Mouse (Mus musculus) gastrocnemius, postnatal 10 days (tissue): ENCODE data around the gene Tmem91. TPM values are rescaled to one million over a fixed set of nuclear protein-coding genes. Genes with fewer than 3 reads are reported as not detected.
A peak's percentile ranks its signal among the peaks of the same experiment; 100 is the strongest.

Experiments used
- DNase-seq: peaks from one replicate; pipeline ENCODE4 v3.0.0; 2021; ENCODE audit warnings: mixed read lengths
- total RNA-seq, 2 experiments: library from RNA; stranded (reverse); gene quantifications; 2 replicates each; pipeline ENCODE4 v1.2.3; 2021

Gene Tmem91
- total RNA-seq, 2 experiments from 2014 or later: 0.45 to 0.47 TPM

- no peak for DNase-seq
Observed at GRCm38 (mm10) chr7:25699851-25700250, 24.9 kb upstream of the Tmem91 start.

GRCm38 (mm10) chr7:25694104-25694503 lies 19.1 kb upstream of the Tmem91 start:
- DNase-seq: no peak

GRCm38 (mm10) chr7:25690051-25690450 lies 15.1 kb upstream of the Tmem91 start:
- DNase-seq: no peak

- no peak for DNase-seq
Observed at GRCm38 (mm10) chr7:25689603-25690021, 14.6 kb upstream of the Tmem91 start.

- peak; percentile 60 for DNase-seq
Observed at GRCm38 (mm10) chr7:25688810-25689586, 14.0 kb upstream of the Tmem91 start.

GRCm38 (mm10) chr7:25687811-25688401 lies 12.9 kb upstream of the Tmem91 start:
- peak; percentile 57 for DNase-seq

- peak; percentile 72 for DNase-seq
Observed at GRCm38 (mm10) chr7:25686680-25687531, 11.9 kb upstream of the Tmem91 start, which contains the start of gene Tgfb1. Tgfb1 (plus strand) TSS chr7:25687002.

- DNase-seq: no peak
Observed at GRCm38 (mm10) chr7:25685926-25686470, 11.0 kb upstream of the Tmem91 start.

GRCm38 (mm10) chr7:25684659-25685058 lies 9.7 kb upstream of the Tmem91 start:
- no peak for DNase-seq

GRCm38 (mm10) chr7:25683474-25684180 lies 8.7 kb upstream of the Tmem91 start:
- DNase-seq: no peak

- no peak for DNase-seq
Observed at GRCm38 (mm10) chr7:25681341-25682231, 6.6 kb upstream of the Tmem91 start.

GRCm38 (mm10) chr7:25680514-25681258 lies 5.7 kb upstream of the Tmem91 start, which contains the start of gene B9d2:
B9d2 (plus strand) TSS chr7:25680780.
- peak; percentile 96 for DNase-seq

GRCm38 (mm10) chr7:25679971-25680370 lies 5.0 kb upstream of the Tmem91 start:
- DNase-seq: no peak

- DNase-seq: no peak
Observed at GRCm38 (mm10) chr7:25677013-25677412, 2.0 kb upstream of the Tmem91 start.

- peak; percentile 84 for DNase-seq
Observed at GRCm38 (mm10) chr7:25676085-25676781, 1.3 kb upstream of the Tmem91 start.

- DNase-seq: no peak
Observed at GRCm38 (mm10) chr7:25675405-25675804, 439 bp upstream of the Tmem91 start.

GRCm38 (mm10) chr7:25674297-25674696 lies 669 bp downstream of the Tmem91 start:
- no peak for DNase-seq

GRCm38 (mm10) chr7:25672442-25672841 lies 2.5 kb downstream of the Tmem91 start:
- DNase-seq: no peak

GRCm38 (mm10) chr7:25671686-25672085 lies 3.3 kb downstream of the Tmem91 start:
- DNase-seq: no peak
